9 mouse cellular contexts compared by ENCODE assay signal in genomic region chr11:75231756-75232155, GRCm38 (mm10). TPM values are rescaled to one million over a fixed set of nuclear protein-coding genes. Genes with fewer than 3 reads are reported as not detected.
DNase-seq lines count a peak whose midpoint lies in the region; ATAC-seq and TF ChIP-seq lines count a peak whose summit lies in the region.
"Had no signal": no experiment of that assay in that cellular context is flagged by ENCODE, and none has a peak within 500 bp of the region (broad histone marks: within the 10 kb centered on the region; RNA-seq: fewer than 3 reads in every experiment).

No protein-coding gene starts in this region.

- H3K27me3 ChIP-seq in heart, embryonic 14.5 days (ENCODE audit: control insufficient read depth, insufficient read depth, low read length) = peaks cover 6% of the 10 kb centered on the region; the same call in 1 of the 2 replicates
- H3K27me3 ChIP-seq in limb, embryonic 10.5 days (ENCODE audit: low read depth, poor library complexity, severe bottlenecking) = peaks cover 46% of the 10 kb centered on the region

- no peak; the same call in 1 of the 2 replicates for ATAC-seq in heart, embryonic 14.5 days (ENCODE audit: insufficient number of reproducible peaks, insufficient read depth, low FRiP score, low read depth)
- 0 out of 2 replicates have a peak, but pooled peaks have one; percentile 56 for ATAC-seq in monocyte, adult 5-6 weeks (replicated peaks; ENCODE audit: insufficient number of reproducible peaks, low FRiP score, low TSS enrichment, poor library complexity, severe bottlenecking)

- TF ChIP-seq CTCF in cortical plate, adult 2 months (IDR thresholded peaks at IDR 0.05; ENCODE audit: extremely low read depth, insufficient read depth, low read length) = peak; percentile 52

- 0 out of 2 replicates have a peak overlapping the region, but pooled peaks have one; percentile 26 for H3K4me2 ChIP-seq in heart, embryonic 14.5 days (ENCODE audit: low read length)
- H3K4me2 ChIP-seq: embryonic facial prominence, embryonic 12.5 days had no signal

- 12% methylated on average over 7 of the region's 7 CpGs for WGBS in heart, embryonic 14.5 days
- WGBS in limb, embryonic 10.5 days = 11% methylated on average over 7 of the region's 7 CpGs

- peaks cover 10% of the 10 kb centered on the region; the same call in 1 of the 2 replicates for H3K4me1 ChIP-seq in cortical plate, adult 2 months (ENCODE audit: control insufficient read depth, insufficient read depth, low read length)
- H3K4me1 ChIP-seq in heart, embryonic 14.5 days (ENCODE audit: control insufficient read depth in 2 of 2, insufficient read depth in 2 of 2, low read length in 2 of 2) = peaks cover 6 to 23% of the 10 kb centered on the region in 2 experiments; a peak in 3 of 4 replicates
- peaks cover 34% of the 10 kb centered on the region for H3K4me1 ChIP-seq in limb, embryonic 10.5 days

- H3K9ac ChIP-seq in heart, embryonic 14.5 days (ENCODE audit: low read length) = no peak overlapping the region
- H3K9ac ChIP-seq: embryonic facial prominence, embryonic 12.5 days had no signal

- no peak overlapping the region for H3K27ac ChIP-seq in cortical plate, adult 2 months (ENCODE audit: insufficient read depth, low read length)
- H3K27ac ChIP-seq in heart, embryonic 14.5 days (replicated peaks in 1 of 2; ENCODE audit: control insufficient read depth in 1 of 2, insufficient read depth in 1 of 2, low read depth in 2 of 2, low read length in 2 of 2) = no peak overlapping the region
- peak overlapping the region; percentile 67 for H3K27ac ChIP-seq in limb, embryonic 10.5 days
- H3K27ac ChIP-seq: embryonic facial prominence, embryonic 12.5 days had no signal

- H3K36me3 ChIP-seq in heart, embryonic 14.5 days (ENCODE audit: control insufficient read depth, insufficient read depth, low read length) = no peaks in the 10 kb centered on the region
- no peaks in the 10 kb centered on the region for H3K36me3 ChIP-seq in limb, embryonic 10.5 days
- H3K36me3 ChIP-seq: embryonic facial prominence, embryonic 12.5 days had no signal

- no peak for TF ChIP-seq POLR2A in cortical plate, adult 2 months (IDR thresholded peaks at IDR 0.05; ENCODE audit: extremely low read depth, insufficient read depth, low read length)

- no peaks in the 10 kb centered on the region for H3K9me3 ChIP-seq in heart, embryonic 14.5 days (ENCODE audit: control insufficient read depth, low read length)
- H3K9me3 ChIP-seq in limb, embryonic 10.5 days (replicated peaks) = no peaks in the 10 kb centered on the region
- H3K9me3 ChIP-seq: embryonic facial prominence, embryonic 12.5 days had no signal

- peak; percentile 71 for DNase-seq in layer of hippocampus, adult 11-12 months (ENCODE audit: low spot score)
- DNase-seq in layer of hippocampus, adult 9-10 months (ENCODE audit: low spot score) = no peak
- DNase-seq in adrenal gland, adult 18-20 months (ENCODE audit: low spot score in 2 of 2) = peak; percentile 73 to 75
- DNase-seq in limb, embryonic 10.5 days (ENCODE audit: low spot score) = peak; percentile 85
- peak; percentile 83 for DNase-seq in thymus, postnatal 4 days

- no peak overlapping the region for H3K4me3 ChIP-seq in cortical plate, adult 2 months (ENCODE audit: insufficient read depth, low read length)
- H3K4me3 ChIP-seq in heart, embryonic 14.5 days (ENCODE audit: control insufficient read depth in 1 of 2, insufficient read depth in 1 of 2, low read depth in 1 of 2, low read length in 2 of 2) = no peak overlapping the region
- no peak overlapping the region for H3K4me3 ChIP-seq in limb, embryonic 10.5 days
- H3K4me3 ChIP-seq: embryonic facial prominence, embryonic 12.5 days had no signal

RNA-seq across cellular contexts. Expression of gene Rtn4rl1, which starts 38.2 kb away (rescaled TPM):
- 10 to 100 TPM; 27.7 to 33.2 TPM for total RNA-seq in adrenal gland, adult 18-20 months (2021)
- polyA plus RNA-seq in cortical plate, adult 2 months (2012; rRNA removed) = 37.9 and 40.1 TPM in 2 replicates
- polyA plus RNA-seq in heart, embryonic 14.5 days (2014; fragmentation: Nextera tagmentation; extraction: Ambion mirVana) = 17.0 and 17.3 TPM in 2 replicates
- 0.90 and 1.3 TPM in 2 replicates for polyA plus RNA-seq in limb, embryonic 10.5 days (2016; fragmentation: Nextera tagmentation; extraction: Ambion mirVana)
- total RNA-seq in monocyte, adult 5-6 weeks (2017) = 1.5 to 3.6 TPM (median 2.2 TPM) in 3 replicates

RNA-seq across cellular contexts. Expression of gene Dph1, which starts 40.7 kb away (rescaled TPM):
- total RNA-seq in adrenal gland, adult 18-20 months (2021) = 10 to 100 TPM; 23.4 to 34.5 TPM
- 29.1 and 30.9 TPM in 2 replicates for polyA plus RNA-seq in cortical plate, adult 2 months (2012; rRNA removed)
- polyA plus RNA-seq in heart, embryonic 14.5 days (2014; fragmentation: Nextera tagmentation; extraction: Ambion mirVana) = 23.1 and 23.7 TPM in 2 replicates
- 32.7 and 35.3 TPM in 2 replicates for polyA plus RNA-seq in limb, embryonic 10.5 days (2016; fragmentation: Nextera tagmentation; extraction: Ambion mirVana)
- total RNA-seq in monocyte, adult 5-6 weeks (2017) = 3.0 to 22.9 TPM (median 3.2 TPM) in 3 replicates

RNA-seq across cellular contexts. Expression of gene Ovca2, which starts 53.1 kb away (rescaled TPM):
- total RNA-seq in adrenal gland, adult 18-20 months (2021) = 10 to 100 TPM; 15.9 to 19.8 TPM
- polyA plus RNA-seq in cortical plate, adult 2 months (2012; rRNA removed) = 19.5 and 21.4 TPM in 2 replicates
- polyA plus RNA-seq in heart, embryonic 14.5 days (2014; fragmentation: Nextera tagmentation; extraction: Ambion mirVana) = 19.4 and 19.7 TPM in 2 replicates
- polyA plus RNA-seq in limb, embryonic 10.5 days (2016; fragmentation: Nextera tagmentation; extraction: Ambion mirVana) = 38.0 and 39.9 TPM in 2 replicates
- 8.5 to 15.8 TPM (median 9.5 TPM) in 3 replicates for total RNA-seq in monocyte, adult 5-6 weeks (2017)
